Mouse (Mus musculus) embryo, embryonic 10.5 days (tissue): Measurements from ENCODE around the gene Nbl1.

Source experiments
- DNase-seq: peaks from one replicate; pipeline ENCODE4 v3.0.0-alpha.2; 2015; ENCODE audit warnings: low spot score

The Nbl1 gene

DNA sequence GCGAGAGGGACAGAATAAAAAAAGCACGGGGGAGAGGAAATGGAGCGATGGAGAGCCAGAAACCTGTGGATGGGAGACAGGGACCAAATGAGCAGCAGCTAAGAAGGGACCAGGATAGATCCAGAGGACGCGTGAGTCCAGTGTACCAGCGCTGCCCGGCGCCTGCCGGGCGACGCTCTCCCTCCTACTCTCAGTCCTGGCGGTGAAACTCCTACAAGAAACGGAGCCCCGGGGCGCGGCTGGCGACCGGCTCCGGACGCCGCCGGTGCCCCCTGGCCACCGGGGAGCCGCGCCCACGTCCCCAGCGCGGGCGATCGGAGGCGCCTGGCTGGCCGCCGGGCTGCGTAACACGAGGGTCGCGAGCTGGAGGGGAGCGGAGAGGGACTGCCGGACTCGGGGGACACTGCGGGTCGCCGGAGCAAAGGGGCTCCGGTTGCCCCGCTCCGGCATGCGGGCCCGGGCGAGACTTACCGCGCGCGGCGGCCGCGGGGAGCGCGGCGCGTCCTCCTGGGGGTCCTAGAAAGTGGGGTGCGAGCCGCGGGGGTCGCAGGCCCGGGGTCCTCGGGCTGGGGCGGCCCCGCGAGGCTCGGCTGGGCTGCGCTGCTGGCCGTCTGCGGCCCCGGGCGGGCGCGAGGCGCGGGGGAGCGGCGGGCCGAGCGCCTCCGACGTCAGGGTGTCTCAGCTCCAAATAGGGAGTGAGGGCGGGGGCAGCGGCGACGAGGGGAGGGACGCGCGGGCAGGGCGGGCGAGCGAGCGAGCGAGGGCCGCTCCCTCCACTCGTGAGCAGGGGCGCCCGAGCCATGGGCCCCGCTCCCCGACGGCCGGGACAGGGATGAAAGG is at the start of gene Nbl1:
Gene Nbl1, minus strand, starts transcription at position 638 of the 840 bp plus-strand sequence.
- DNase-seq: peak; percentile 40

GRCm38 (mm10) chr4:139141785-139142184 is 49.0 kb upstream of the Nbl1 start:
- peak; percentile 18 for DNase-seq

DNA sequence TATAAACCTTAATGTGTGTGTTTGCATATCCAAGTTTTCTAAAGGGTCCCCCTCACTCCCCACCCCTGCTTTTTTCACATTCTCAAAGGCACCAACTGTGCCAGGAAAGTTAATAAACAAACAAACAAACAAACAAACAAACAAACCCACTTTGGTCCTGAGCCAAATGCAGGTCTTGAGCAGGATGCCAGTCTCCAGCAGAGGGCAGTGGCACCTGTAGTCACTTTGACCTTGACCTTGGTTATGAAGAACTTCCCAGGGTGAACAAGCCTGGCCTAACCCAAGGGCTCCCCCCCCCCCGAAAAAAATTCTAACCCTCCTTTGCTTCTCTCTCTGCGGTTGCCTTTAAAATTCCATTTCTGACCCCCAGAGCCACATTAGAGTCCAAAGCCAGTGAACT is 47.5 kb upstream of the Nbl1 start:
- DNase-seq: no peak

DNA sequence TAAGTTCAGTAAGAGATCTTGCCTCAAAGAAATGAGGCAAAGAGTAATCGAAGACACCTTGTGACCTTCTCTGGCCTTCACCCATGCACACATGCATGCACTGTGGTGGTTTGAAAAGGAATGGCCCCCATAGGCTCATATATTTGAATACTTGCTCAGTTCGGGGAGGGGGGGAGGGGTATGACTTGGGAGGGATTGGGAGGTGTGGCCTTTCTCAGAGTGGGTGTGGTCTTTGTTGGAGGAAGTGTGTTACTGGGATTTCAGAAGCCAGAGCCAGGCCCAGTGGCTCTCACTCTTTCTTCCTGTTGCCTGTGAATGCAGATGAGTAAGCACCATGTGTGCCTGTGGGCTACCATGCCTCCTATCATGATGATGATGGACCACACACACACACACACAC is 43.2 kb upstream of the Nbl1 start:
- no peak for DNase-seq

DNA sequence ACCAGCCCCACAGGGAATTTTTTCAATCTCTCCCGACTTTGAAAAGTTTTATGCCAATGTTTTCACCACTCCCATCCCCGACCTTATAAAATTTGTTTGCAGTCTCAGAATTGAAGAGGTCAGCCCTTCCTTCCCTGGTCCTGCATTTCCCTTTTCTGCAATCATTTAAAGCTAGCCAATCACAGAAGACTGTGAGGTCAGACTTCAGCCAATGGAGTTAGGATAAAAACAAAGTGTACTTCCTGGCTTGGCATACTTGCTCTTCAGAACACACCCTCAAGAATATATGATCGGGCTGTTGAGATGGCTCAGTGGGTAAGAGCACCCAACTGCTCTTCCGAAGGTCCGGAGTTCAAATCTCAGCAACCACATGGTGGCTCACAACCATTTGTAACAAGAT is 40.3 kb upstream of the Nbl1 start:
- no peak for DNase-seq

DNA sequence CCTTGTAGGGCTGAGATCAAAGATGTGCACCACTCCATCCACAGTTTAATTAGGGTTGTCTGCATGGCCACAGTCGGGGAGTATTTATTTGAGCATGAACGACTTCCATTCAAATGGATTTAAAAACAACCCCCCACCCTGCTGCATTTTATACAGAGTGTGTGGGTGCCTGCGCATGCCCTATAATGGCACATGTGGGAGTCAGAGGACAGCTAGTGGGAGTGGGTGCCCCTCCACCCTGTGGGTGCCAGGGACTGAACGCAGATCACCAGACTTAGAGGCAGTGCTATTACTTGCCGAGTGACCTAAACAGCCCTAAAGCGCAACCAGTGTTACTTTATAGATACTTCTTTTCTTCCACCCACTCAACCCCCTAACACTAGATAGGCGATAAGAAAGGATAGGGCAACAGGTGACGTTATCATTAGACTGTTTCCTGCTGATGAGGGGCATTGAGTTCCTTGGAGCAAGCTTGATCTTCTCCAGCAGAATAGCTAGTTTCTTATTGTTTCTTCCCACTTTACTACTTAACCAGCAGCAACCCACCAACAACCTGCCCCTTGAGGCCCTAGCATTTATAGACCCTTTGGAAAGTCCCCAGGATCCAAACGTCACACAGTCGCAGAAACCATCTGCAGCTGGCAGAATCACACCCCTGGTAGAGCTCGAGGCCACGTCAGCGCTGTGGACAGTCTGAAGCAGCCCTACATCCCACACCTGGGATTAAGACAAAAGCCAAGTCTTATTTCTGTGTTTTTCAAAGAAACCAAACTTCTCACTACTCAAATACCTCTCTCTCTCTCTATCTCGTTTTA is 39.3 kb upstream of the Nbl1 start:
- DNase-seq: no peak

DNA sequence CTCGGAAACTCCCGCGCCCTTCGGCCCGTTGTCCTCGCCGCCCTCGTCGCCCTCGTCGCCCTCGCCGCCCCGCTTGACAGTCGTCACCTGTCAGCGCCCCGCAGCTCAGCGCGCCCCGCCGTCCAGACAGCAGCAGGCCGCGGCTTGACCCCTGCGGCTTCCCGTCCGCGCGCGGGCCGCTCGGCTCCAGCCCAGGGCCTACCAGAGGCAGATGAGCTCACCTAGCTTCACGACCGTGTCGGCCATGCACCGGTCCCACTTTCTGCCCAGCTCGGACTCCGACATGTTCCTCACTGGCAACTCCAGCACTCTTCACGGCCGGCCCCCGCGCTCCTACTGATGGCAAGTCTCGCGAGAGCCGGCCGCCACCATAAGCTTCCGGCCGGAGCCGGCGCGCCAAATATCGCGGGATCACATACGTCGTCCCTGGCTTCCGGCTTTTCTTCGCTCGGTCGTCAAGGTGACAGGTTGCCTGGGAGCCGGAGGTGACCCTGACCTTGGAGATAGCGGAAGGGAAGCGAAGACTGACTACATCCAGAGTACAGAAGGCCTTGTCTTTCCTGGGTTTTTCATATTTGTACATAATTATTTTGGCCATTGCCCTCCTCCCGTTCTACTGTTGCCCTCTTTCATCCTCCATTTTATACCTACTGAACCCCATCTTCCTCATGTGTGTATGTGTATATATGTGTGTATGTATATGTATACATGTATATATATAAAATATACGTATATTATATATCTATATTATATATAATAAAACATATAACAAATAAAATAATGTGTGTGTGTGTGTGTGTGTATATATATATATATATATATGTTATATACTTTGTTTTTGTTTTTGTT is 38.1 kb upstream of the Nbl1 start, which contains the start of gene Minos1:
Gene Minos1, minus strand, starts transcription at position 413 of the 849 bp plus-strand sequence.
- DNase-seq: peak; percentile 99

DNA sequence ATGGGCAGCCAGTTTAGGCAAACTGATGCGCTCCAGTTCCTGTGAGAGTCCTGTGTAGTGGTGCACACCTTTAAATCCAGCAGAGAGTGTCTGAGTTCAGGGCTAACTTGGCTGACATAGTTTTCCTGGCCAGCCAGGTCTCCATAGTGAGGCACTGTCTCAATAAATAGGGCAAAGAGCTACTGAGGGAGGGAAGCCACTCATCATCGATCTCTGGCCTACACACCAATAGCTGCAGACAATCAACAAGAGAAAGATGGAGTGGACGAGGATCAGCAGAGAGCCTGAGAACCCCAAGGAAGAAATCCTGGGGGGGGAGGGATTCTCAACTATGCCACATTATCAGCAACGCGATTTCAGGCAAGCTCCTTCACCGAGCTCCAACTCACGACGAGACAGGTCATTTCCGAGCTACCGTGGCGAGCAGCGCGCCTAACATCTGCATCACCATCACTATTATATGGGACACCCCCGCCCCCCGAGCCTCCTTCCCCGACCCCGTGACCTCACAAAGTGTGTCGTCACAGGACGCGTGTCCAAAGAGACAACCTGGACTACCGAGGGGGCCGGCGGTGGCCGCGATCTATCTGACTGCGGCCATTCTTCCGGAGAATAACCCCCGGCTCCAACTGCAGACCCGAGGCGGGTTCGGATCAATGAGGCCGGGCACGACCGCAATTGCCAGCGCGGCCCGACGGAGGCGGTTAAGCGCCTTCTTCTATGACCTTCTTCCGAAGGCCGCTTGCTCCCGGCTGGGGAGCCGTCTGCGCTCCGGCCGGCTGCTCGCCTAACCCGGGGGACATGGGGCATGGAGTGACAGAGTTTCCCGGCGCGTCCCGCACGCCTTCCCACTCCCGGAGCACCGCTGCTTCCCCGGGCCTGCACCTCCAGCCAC is 37.3 kb upstream of the Nbl1 start:
- DNase-seq: peak; percentile 56

DNA sequence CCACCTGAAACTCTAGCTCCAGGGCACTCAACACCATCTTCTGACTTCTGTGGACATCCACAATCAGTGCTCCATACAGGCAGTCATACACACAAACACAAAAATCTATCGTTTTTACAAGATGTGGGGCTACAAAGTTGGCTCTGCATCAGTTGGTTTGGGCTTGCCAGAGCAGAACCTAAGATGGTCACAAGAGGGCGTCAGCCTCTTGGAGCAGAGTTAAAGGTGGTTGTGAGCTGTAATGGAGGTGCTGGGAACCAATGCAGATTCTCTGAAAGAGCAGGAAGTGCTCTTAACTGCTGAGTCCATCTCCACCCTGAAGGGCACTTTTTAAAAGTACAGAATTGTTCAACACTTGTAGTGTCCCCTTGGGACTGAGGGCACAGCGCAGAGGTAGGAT is 33.7 kb upstream of the Nbl1 start:
- DNase-seq: no peak

GRCm38 (mm10) chr4:139124940-139125339 is 32.1 kb upstream of the Nbl1 start:
- no peak for DNase-seq

GRCm38 (mm10) chr4:139122557-139122956 is 29.8 kb upstream of the Nbl1 start:
- DNase-seq: no peak

DNA sequence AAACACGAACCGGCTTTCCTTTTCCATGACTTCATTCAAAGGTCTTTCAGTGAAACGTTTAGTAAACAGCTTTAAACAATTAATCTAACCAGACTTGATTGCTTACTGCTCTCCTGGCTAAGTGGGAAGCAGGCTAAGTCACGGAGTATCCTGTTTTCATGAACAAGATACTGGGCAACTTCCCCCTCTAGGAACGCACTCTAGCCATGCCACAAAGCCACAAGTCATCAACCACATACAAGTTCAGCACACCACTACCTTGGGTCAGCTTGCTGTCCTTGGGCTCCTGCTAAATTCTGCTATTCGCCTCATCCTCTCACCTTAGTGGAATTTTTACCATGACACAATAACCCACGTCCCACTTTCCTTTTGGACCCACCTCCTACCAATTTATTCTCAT is 28.2 kb upstream of the Nbl1 start:
- no peak for DNase-seq

GRCm38 (mm10) chr4:139120281-139120814 is 27.6 kb upstream of the Nbl1 start:
- DNase-seq: no peak

DNA sequence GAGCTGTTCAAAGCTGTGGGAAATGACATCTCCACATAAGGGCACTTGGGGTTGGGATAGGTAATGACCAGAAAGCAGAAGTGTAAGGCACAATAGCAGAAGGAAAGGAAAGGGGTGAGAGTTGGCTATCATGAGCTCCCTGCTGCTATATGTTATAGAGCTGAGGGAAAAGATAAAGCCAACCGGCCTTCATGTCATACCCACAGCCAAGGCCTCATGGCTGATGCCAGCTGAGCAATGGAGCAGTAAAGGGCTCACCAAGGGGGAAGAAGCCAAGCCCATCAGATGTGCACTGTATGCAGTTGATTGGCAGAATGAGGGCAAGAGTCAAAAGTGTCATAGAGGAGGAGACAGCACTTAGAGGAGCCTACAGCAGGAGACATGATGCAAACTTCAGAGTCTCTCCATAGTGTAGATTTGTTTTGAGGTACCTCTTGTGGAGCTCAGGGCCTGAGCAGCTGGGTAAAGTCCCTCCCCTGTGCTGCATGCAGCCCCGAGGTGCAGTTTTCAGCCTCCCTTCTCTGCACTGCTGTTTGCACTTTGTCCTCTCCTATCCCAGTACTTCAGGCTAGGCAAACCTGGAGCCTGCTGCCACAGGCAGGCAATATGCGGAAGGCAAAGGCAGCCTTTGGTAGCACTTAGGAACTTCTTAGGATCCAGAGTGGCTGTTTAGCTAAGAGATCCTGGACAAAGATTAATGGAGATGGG is 23.7 kb upstream of the Nbl1 start:
- no peak for DNase-seq

- DNase-seq: peak; percentile 33
Measured at GRCm38 (mm10) chr4:139115721-139116120, 22.9 kb upstream of the Nbl1 start.

- no peak for DNase-seq
Measured at GRCm38 (mm10) chr4:139112482-139112881, 19.7 kb upstream of the Nbl1 start.

GRCm38 (mm10) chr4:139111421-139111820 is 18.6 kb upstream of the Nbl1 start:
- DNase-seq: no peak

DNA sequence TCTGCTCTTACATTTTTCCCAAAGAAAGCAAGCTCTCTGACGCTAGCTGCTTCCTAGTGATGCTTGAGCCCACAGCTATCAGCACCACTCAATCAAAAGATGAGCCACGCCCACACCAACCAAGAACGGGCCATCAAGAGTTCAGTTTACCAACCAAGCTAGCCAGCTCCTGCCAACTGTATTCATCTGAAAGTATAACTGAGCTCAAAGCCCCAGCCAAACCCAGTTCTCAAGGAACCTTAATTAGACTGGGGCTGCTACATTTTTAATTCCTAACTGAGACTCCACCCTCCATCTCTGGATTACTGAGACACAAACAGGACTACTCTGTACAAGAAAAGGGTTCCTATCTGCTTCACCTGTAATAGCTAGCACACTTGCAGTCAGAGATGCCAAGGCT is 18.1 kb upstream of the Nbl1 start:
- DNase-seq: no peak

- DNase-seq: no peak
Measured at GRCm38 (mm10) chr4:139105453-139105852, 12.7 kb upstream of the Nbl1 start.

- DNase-seq: no peak
Measured at GRCm38 (mm10) chr4:139101546-139101945, 8.8 kb upstream of the Nbl1 start.
